Mouse (Mus musculus) bone marrow, adult 2 months (tissue): Measurements from ENCODE around the gene Ssbp3. TPM values are rescaled to one million over a fixed set of nuclear protein-coding genes. Genes with fewer than 3 reads are reported as not detected.

Experiments
- H3K27ac ChIP-seq: fragments of 200-500 bp; 2 replicates; pipeline ENCODE4 v1.5.1; 2012; ENCODE audit warnings: low read depth, mild to moderate bottlenecking, control low read depth, inconsistent platforms, low read length; ENCODE audit not compliant: control insufficient read depth, poor library complexity, insufficient read depth
- H3K4me1 ChIP-seq: fragments of 200-500 bp; 2 replicates; pipeline ENCODE4 v1.6.1; 2011; ENCODE audit warnings: low read length; ENCODE audit not compliant: control insufficient read depth, insufficient read depth
- H3K4me3 ChIP-seq: fragments of 200-500 bp; replicated peaks from 2 replicates; pipeline ENCODE3; 2011; ENCODE audit warnings: mild to moderate bottlenecking, low read depth, low read length, control low read depth; ENCODE audit not compliant: control insufficient read depth
- CTCF ChIP-seq: fragments of 200-500 bp; IDR thresholded peaks from 2 replicates; pipeline ENCODE4 v1.5.1; 2011; ENCODE audit warnings: low read length, control low read depth; ENCODE audit not compliant: control insufficient read depth, insufficient read depth
- POLR2A ChIP-seq: fragments of 200-500 bp; IDR thresholded peaks from 2 replicates; pipeline ENCODE4 v1.6.1; 2011; ENCODE audit warnings: low read depth, mild to moderate bottlenecking, control low read depth, low read length, borderline replicate concordance; ENCODE audit not compliant: control insufficient read depth
- WGBS: fragments of 180-500 bp; shearing (Covaris S2); methylation state at CpG from one replicate; pipeline ENCODE4 v1.1.7; 2018; 5-methylcytosine and 5-hydroxymethylcytosine counted together
- polyA plus RNA-seq: library from polyadenylated mRNA; stranded (reverse); fragments of >200 nt; gene quantifications from 2 replicates; pipeline ENCODE4 v1.2.4, GENCODE M21; 2011; ENCODE audit warnings: low replicate concordance; ENCODE audit not compliant: missing spikeins, insufficient read depth, insufficient read length

The Ssbp3 gene
- polyA plus RNA-seq, 1 experiment, result 84.3 TPM

- H3K27ac ChIP-seq, result no peak overlapping the region
- H3K4me1 ChIP-seq, result no peaks in the 10 kb centered on the region; the same call in 1 of the 2 replicates
- 38% methylated on average over 3 of the region's 3 CpGs for WGBS
Observed at GRCm38 (mm10) chr4:106869539-106869951, 41.0 kb upstream of the Ssbp3 start.

GRCm38 (mm10) chr4:106870556-106870955 is 39.9 kb upstream of the Ssbp3 start:
- no peak for TF ChIP-seq CTCF
- TF ChIP-seq POLR2A, result no peak
- H3K27ac ChIP-seq, result no peak overlapping the region
- H3K4me3 ChIP-seq, result no peak overlapping the region
- no peaks in the 10 kb centered on the region; the same call in 1 of the 2 replicates for H3K4me1 ChIP-seq
- 33% methylated on average over 2 of the region's 2 CpGs for WGBS

More at GRCm38 (mm10) chr4:106869539-106869951, 41.0 kb upstream of the Ssbp3 start:
- TF ChIP-seq CTCF (no peak), POLR2A (no peak)
- H3K4me3 ChIP-seq, result no peak overlapping the region

GRCm38 (mm10) chr4:106874501-106874900 is 36.0 kb upstream of the Ssbp3 start:
- H3K4me1 ChIP-seq, result no peaks in the 10 kb centered on the region; the same call in 1 of the 2 replicates
- no peak overlapping the region for H3K4me3 ChIP-seq
- no peak overlapping the region for H3K27ac ChIP-seq
- no peak for TF ChIP-seq POLR2A
- TF ChIP-seq CTCF, result peak; percentile 21; the same call in 1 of the 2 replicates
- WGBS, result 90% methylated on average over 7 of the region's 7 CpGs

- TF ChIP-seq CTCF (no peak), POLR2A (no peak)
- Histone ChIP-seq H3K4me3 (no peak overlapping the region), H3K27ac (no peak overlapping the region), H3K4me1 (no peaks in the 10 kb centered on the region; the same call in 1 of the 2 replicates)
- WGBS, result 22% methylated on average over 6 of the region's 6 CpGs
Observed at GRCm38 (mm10) chr4:106881101-106881500, 29.4 kb upstream of the Ssbp3 start.

- H3K4me3 ChIP-seq, result no peak overlapping the region
- no peaks in the 10 kb centered on the region; the same call in 1 of the 2 replicates for H3K4me1 ChIP-seq
- 60% methylated on average over 2 of the region's 2 CpGs for WGBS
- no peak overlapping the region for H3K27ac ChIP-seq
- TF ChIP-seq POLR2A, result no peak
- TF ChIP-seq CTCF, result no peak
Observed at GRCm38 (mm10) chr4:106883149-106883548, 27.4 kb upstream of the Ssbp3 start.

GRCm38 (mm10) chr4:106886307-106887085 is 24.0 kb upstream of the Ssbp3 start:
- 64% methylated on average over 10 of the region's 10 CpGs for WGBS
- Histone ChIP-seq H3K4me3 (no peak overlapping the region), H3K4me1 (no peaks in the 10 kb centered on the region), H3K27ac (no peak overlapping the region)
- TF ChIP-seq POLR2A (no peak), CTCF (no peak)

- Histone ChIP-seq H3K27ac (no peak overlapping the region), H3K4me3 (no peak overlapping the region), H3K4me1 (no peaks in the 10 kb centered on the region)
- TF ChIP-seq CTCF, result no peak
- no peak for TF ChIP-seq POLR2A
- 88% methylated on average over 8 of the region's 8 CpGs for WGBS
Observed at GRCm38 (mm10) chr4:106896086-106896485, 14.4 kb upstream of the Ssbp3 start.

- Histone ChIP-seq H3K27ac (no peak overlapping the region), H3K4me1 (no peaks in the 10 kb centered on the region), H3K4me3 (no peak overlapping the region)
- 54% methylated on average over 5 of the region's 5 CpGs for WGBS
- TF ChIP-seq POLR2A (no peak), CTCF (no peak)
Observed at GRCm38 (mm10) chr4:106898923-106899322, 11.6 kb upstream of the Ssbp3 start.
